In genomic region chr9:41563376-41563775, GRCm38 (mm10) we compare ENCODE assay signal across 34 mouse cellular contexts.
"Had no signal": no experiment of that assay in that cellular context is flagged by ENCODE, and none has a peak within 500 bp of the region (broad histone marks: within the 10 kb centered on the region; RNA-seq: fewer than 3 reads in every experiment).

No protein-coding gene starts in this region.

- DNase-seq: heart, postnatal 10 days; heart, postnatal 14 days; heart, postnatal 4 days; kidney, adult 11 months; kidney, adult 18-20 months; kidney, adult 2 months; kidney, adult 8-10 months; kidney, adult 9 months; kidney, postnatal 10 days; kidney, postnatal 14 days; kidney, postnatal 25 days; kidney, postnatal 36 days; kidney, postnatal 4 days; layer of hippocampus, adult 9-11 months; layer of hippocampus, postnatal 36 days had no signal

- H3K36me3 ChIP-seq: heart, embryonic 12.5 days; heart, embryonic 13.5 days; heart, embryonic 15.5 days; hindbrain, embryonic 15.5 days; intestine, embryonic 15.5 days; kidney, embryonic 15.5 days had no signal

- H3K4me2 ChIP-seq: heart, embryonic 11.5 days; heart, embryonic 12.5 days; heart, embryonic 13.5 days; heart, embryonic 15.5 days; hindbrain, embryonic 12.5 days; hindbrain, embryonic 13.5 days; hindbrain, embryonic 14.5 days; hindbrain, embryonic 15.5 days; intestine, embryonic 15.5 days; kidney, embryonic 15.5 days had no signal

- H3K27me3 ChIP-seq: heart, embryonic 12.5 days; heart, embryonic 13.5 days; heart, embryonic 15.5 days; hindbrain, embryonic 12.5 days; hindbrain, embryonic 13.5 days; hindbrain, embryonic 15.5 days; intestine, embryonic 15.5 days; kidney, embryonic 15.5 days had no signal

- H3K9ac ChIP-seq: heart, embryonic 12.5 days; heart, embryonic 13.5 days; heart, embryonic 15.5 days; hindbrain, embryonic 12.5 days; hindbrain, embryonic 13.5 days; hindbrain, embryonic 14.5 days; hindbrain, embryonic 15.5 days; intestine, embryonic 15.5 days; kidney, embryonic 15.5 days had no signal

- H3K4me1 ChIP-seq: heart, embryonic 12.5 days; heart, embryonic 13.5 days; heart, embryonic 15.5 days; hindbrain, embryonic 10.5 days; hindbrain, embryonic 12.5 days; hindbrain, embryonic 15.5 days; intestine, embryonic 15.5 days; kidney, embryonic 15.5 days had no signal

- H3K9me3 ChIP-seq: heart, embryonic 12.5 days; heart, embryonic 13.5 days; heart, embryonic 15.5 days; hindbrain, embryonic 10.5 days; hindbrain, embryonic 12.5 days; hindbrain, embryonic 13.5 days; hindbrain, embryonic 15.5 days; intestine, embryonic 15.5 days; kidney, embryonic 15.5 days had no signal

- ATAC-seq: hindbrain, embryonic 16.5 days; hindbrain, postnatal 0 days; inflammation-experienced regulatory T-cells, adult 6 months; intestine, embryonic 15.5 days; intestine, embryonic 16.5 days; intestine, postnatal 0 days had no signal

- H3K4me3 ChIP-seq: heart, embryonic 12.5 days; heart, embryonic 13.5 days; heart, embryonic 15.5 days; hindbrain, embryonic 10.5 days; hindbrain, embryonic 12.5 days; hindbrain, embryonic 13.5 days; hindbrain, embryonic 15.5 days; intestine, embryonic 15.5 days; kidney, embryonic 15.5 days; layer of hippocampus, adult 2 months; left cerebral cortex, adult 2 months had no signal

- H3K27ac ChIP-seq: heart, embryonic 13.5 days; heart, embryonic 15.5 days; hindbrain, embryonic 10.5 days; hindbrain, embryonic 12.5 days; hindbrain, embryonic 13.5 days; hindbrain, embryonic 14.5 days; hindbrain, embryonic 15.5 days; hindbrain, postnatal 0 days; intestine, embryonic 15.5 days; kidney, embryonic 15.5 days; kidney, postnatal 0 days; layer of hippocampus, adult 2 months; left cerebral cortex, adult 2 months had no signal
